In the genomic region with DNA sequence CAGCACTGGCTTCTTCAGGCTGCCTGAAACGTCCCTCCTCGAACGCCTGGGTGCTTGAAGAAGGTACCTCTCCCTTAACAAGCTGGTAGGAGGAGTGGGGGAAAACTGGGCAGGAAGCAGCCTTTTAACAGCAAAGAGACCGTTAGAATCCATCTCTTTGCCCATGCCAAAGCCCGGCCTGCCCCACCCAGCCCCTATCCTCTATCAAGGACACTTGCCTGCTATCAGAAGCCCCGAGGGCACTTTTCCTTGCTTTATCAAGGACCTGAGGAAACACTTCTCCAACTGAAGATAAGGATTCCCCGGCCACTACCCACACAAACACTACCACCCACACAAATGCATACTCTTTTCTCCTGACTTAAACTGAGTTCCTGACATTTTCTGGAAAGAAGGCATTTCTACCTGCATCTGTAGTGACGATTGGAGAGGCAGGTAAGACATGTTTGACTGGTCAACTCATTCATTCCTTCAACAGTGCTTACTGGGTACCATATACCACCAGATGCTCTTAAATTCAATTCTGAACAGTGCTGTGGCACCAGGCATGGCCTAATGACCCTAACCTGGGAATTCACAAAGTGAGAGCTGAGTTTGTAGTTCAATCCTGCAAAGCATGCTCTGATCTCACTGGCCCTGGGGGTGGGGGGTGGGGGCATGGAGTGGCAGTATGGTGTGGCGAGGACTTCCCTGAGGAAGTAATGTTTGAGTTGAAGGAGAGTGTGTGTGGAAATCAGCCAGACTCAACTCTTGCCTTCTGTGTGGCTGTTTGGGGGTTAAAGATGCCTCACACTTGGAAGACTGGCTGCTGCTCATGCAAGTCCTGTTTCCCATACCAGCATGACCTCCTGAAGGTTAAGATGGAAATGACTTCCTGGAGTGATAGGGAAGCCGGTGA, we compare ENCODE assay signal across 7 mouse cellular contexts. TPM values are rescaled to one million over a fixed set of nuclear protein-coding genes. Genes with fewer than 3 reads are reported as not detected.
A peak's percentile ranks its signal among the peaks of the same experiment; 100 is the strongest.
DNase-seq lines count a peak whose midpoint lies in the region; ATAC-seq and TF ChIP-seq lines count a peak whose summit lies in the region.

A gene (plus strand): TSS at position 338 of the 898 bp plus-strand sequence.

- H3K79me2 ChIP-seq in MEL (ENCODE audit: control insufficient read depth, insufficient read depth, low read length, poor library complexity), result peaks cover 51% of the 10 kb centered on the region

- peak within 1 kb of the TSS; percentile 49 to 59 for H3K4me3 ChIP-seq in MEL (ENCODE audit: control insufficient read depth in 1 of 2, insufficient read depth in 1 of 2, low read depth in 2 of 2, low read length in 2 of 2)
- H3K4me3 ChIP-seq in midbrain, embryonic 11.5 days (ENCODE audit: low read depth, low read length), result no peak within 1 kb of the TSS

- H3K27ac ChIP-seq in MEL (ENCODE audit: control insufficient read depth, low read depth, low read length), result peak within 1 kb of the TSS; percentile 93
- no peak within 1 kb of the TSS for H3K27ac ChIP-seq in midbrain, embryonic 11.5 days (ENCODE audit: low read depth, low read length)

- peak within 1 kb of the TSS; percentile 73 for H3K9ac ChIP-seq in MEL (ENCODE audit: control insufficient read depth, low read depth, low read length, poor library complexity, severe bottlenecking)
- H3K9ac ChIP-seq in midbrain, embryonic 11.5 days (ENCODE audit: low read length), result no peak within 1 kb of the TSS

- no peak for TF ChIP-seq RAD21 in MEL (IDR thresholded peaks at IDR 0.05; ENCODE audit: low read depth, low read length)

- DNase-seq in MEL (ENCODE audit: low read depth, low spot score), result peak; percentile 80
- DNase-seq in adrenal gland, postnatal 10 days, result no peak
- DNase-seq in gonadal fat pad, adult 2 months (ENCODE audit: low read depth), result no peak
- no peak for DNase-seq in layer of hippocampus, postnatal 14 days (ENCODE audit: low spot score in 2 of 2)
- DNase-seq in midbrain, embryonic 11.5 days (ENCODE audit: low spot score, missing footprints), result no peak
- DNase-seq in embryo, embryonic 10 days (ENCODE audit: low spot score), result no peak
- no peak for DNase-seq in yolk sac, embryonic 10.5 days (ENCODE audit: low spot score)

- no peaks in the 10 kb centered on the region for H3K27me3 ChIP-seq in MEL (ENCODE audit: control insufficient read depth in 1 of 2, insufficient read depth in 2 of 2, low read length in 2 of 2)
- no peaks in the 10 kb centered on the region for H3K27me3 ChIP-seq in midbrain, embryonic 11.5 days (ENCODE audit: control insufficient read depth, insufficient read depth, low read length)

- no peak for ATAC-seq in midbrain, embryonic 11.5 days (ENCODE audit: low FRiP score)

- WGBS in midbrain, embryonic 11.5 days, result 78% methylated on average over 10 of the region's 10 CpGs

- H3K4me1 ChIP-seq in MEL (ENCODE audit: control insufficient read depth in 1 of 2, insufficient read depth in 2 of 2, low read length in 2 of 2), result peaks cover 27 to 58% of the 10 kb centered on the region in 2 experiments
- no peaks in the 10 kb centered on the region for H3K4me1 ChIP-seq in midbrain, embryonic 11.5 days (ENCODE audit: control insufficient read depth, insufficient read depth, low read length)

- no peak for TF ChIP-seq CTCF in MEL (IDR thresholded peaks at IDR 0.05 in 2 of 3, conservative IDR thresholded peaks at IDR 0.05 in 1 of 3; ENCODE audit: control insufficient read depth in 1 of 3, insufficient read depth in 1 of 3, low read depth in 2 of 3, low read length in 3 of 3, poor library complexity in 1 of 3, severe bottlenecking in 1 of 3)

- TF ChIP-seq POLR2A in MEL (IDR thresholded peaks at IDR 0.05; ENCODE audit: control insufficient read depth in 1 of 2, insufficient read depth in 1 of 2, low read depth in 1 of 2, low read length in 2 of 2, poor library complexity in 1 of 2), result peak; percentile 40 to 66; a peak in 2 of 4 replicates

- H3K4me2 ChIP-seq in midbrain, embryonic 11.5 days, result no peak within 1 kb of the TSS

- H3K36me3 ChIP-seq in MEL (ENCODE audit: control insufficient read depth in 1 of 2, insufficient read depth in 2 of 2, low read length in 2 of 2), result peaks cover 0 to 66% of the 10 kb centered on the region in 2 experiments; a peak in 2 of 4 replicates
- H3K36me3 ChIP-seq in midbrain, embryonic 11.5 days (ENCODE audit: control insufficient read depth, insufficient read depth, low read length), result no peaks in the 10 kb centered on the region

- peak; percentile 98 to 100 for TF ChIP-seq EP300 in MEL (IDR thresholded peaks at IDR 0.05; ENCODE audit: low read depth in 1 of 2, low read length in 2 of 2)

- no peaks in the 10 kb centered on the region for H3K9me3 ChIP-seq in MEL (replicated peaks; ENCODE audit: insufficient read depth, low read length)
- no peaks in the 10 kb centered on the region for H3K9me3 ChIP-seq in midbrain, embryonic 11.5 days (ENCODE audit: control insufficient read depth, low read length)

TF ChIP-seq in MEL, 35 proteins besides CTCF, POLR2A, EP300 and RAD21:
- TF ChIP-seq ELF1 (IDR thresholded peaks at IDR 0.05; ENCODE audit: low read depth, low read length) (no peak), MAZ (IDR thresholded peaks at IDR 0.05; ENCODE audit: low read depth, low read length) (peak; percentile 69; the same call in 1 of the 2 replicates), POLR2AphosphoS5 (IDR thresholded peaks at IDR 0.05; ENCODE audit: borderline replicate concordance, low read depth, low read length) (no peak), JUND (IDR thresholded peaks at IDR 0.05; ENCODE audit: low read depth, low read length) (peak; percentile 92), UBTF (IDR thresholded peaks at IDR 0.05; ENCODE audit: borderline replicate concordance, insufficient read depth, low read depth, low read length) (0 out of 2 replicates have a peak, but pooled peaks have one; percentile 44), CHD1 (IDR thresholded peaks at IDR 0.05; ENCODE audit: low read depth, low read length) (peak; percentile 95; the same call in 1 of the 2 replicates), TCF12 (IDR thresholded peaks at IDR 0.05; ENCODE audit: low read depth, low read length) (peak; percentile 95), TBP (IDR thresholded peaks at IDR 0.05; ENCODE audit: low read depth, low read length) (peak; percentile 88), MAFK (IDR thresholded peaks at IDR 0.05; ENCODE audit: borderline replicate concordance, low read depth, low read length) (no peak), CHD2 (IDR thresholded peaks at IDR 0.05; ENCODE audit: low read length) (0 out of 2 replicates have a peak, but pooled peaks have one; percentile 14), GATA1 (IDR thresholded peaks at IDR 0.05; ENCODE audit: low read depth, low read length) (peak; percentile 99), BHLHE40 (IDR thresholded peaks at IDR 0.05; ENCODE audit: borderline replicate concordance, low read depth, low read length) (peak; percentile 49; the same call in 1 of the 2 replicates), ETS1 (IDR thresholded peaks at IDR 0.05; ENCODE audit: low read depth, low read length) (peak; percentile 90), SIN3A (IDR thresholded peaks at IDR 0.05; ENCODE audit: low read length) (peak; percentile 95), RCOR1 (IDR thresholded peaks at IDR 0.05; ENCODE audit: low read depth, low read length) (peak; percentile 78; the same call in 1 of the 2 replicates), POLR2AphosphoS2 (IDR thresholded peaks at IDR 0.05; ENCODE audit: low read length) (peak; percentile 40), NELFE (IDR thresholded peaks at IDR 0.05; ENCODE audit: low read depth, low read length) (peak; percentile 59), MAX (IDR thresholded peaks at IDR 0.05; ENCODE audit: low read length) (no peak), HCFC1 (IDR thresholded peaks at IDR 0.05; ENCODE audit: low read depth, low read length) (no peak; the same call in 1 of the 2 replicates), TAL1 (IDR thresholded peaks at IDR 0.05; ENCODE audit: low read length) (peak; percentile 49), SMC3 (IDR thresholded peaks at IDR 0.05; ENCODE audit: low read depth, low read length) (no peak), ZMIZ1 (IDR thresholded peaks at IDR 0.05; ENCODE audit: low read depth, low read length) (peak; percentile 93), MYB (IDR thresholded peaks at IDR 0.05; ENCODE audit: low read depth, low read length) (peak; percentile 95)

RNA-seq across cellular contexts. Expression of the gene that starts here (rescaled TPM):
- total RNA-seq in MEL (2012; rRNA removed), result 258 and 278 TPM in 2 replicates
- polyA plus RNA-seq in MEL (2012; ENCODE audit: insufficient read depth in 1 of 2, insufficient read length in 2 of 2, low read depth in 1 of 2, low replicate concordance in 2 of 2, missing spikeins in 1 of 2), result 100 to 1,000 TPM in 1 of 2 experiments, 10 to 100 TPM in 1; 96.2 to 184 TPM
- 10 to 100 TPM; 26.9 to 37.3 TPM for total RNA-seq in adrenal gland, postnatal 10 days (2021)
- polyA plus RNA-seq in gonadal fat pad, adult 2 months (2012; rRNA removed), result 12.7 and 13.0 TPM in 2 replicates
- 10 to 100 TPM; 19.8 to 25.5 TPM for total RNA-seq in layer of hippocampus, postnatal 14 days (2021)
- polyA plus RNA-seq in midbrain, embryonic 11.5 days (2014; fragmentation: Nextera tagmentation; extraction: Ambion mirVana), result 25.8 and 28.6 TPM in 2 replicates
